Mouse (Mus musculus) lung, postnatal 0 days (tissue): ENCODE data around the gene Il25.

ENCODE experiments used
- CTCF ChIP-seq: IDR thresholded peaks from 2 replicates; pipeline ENCODE4 v1.5.1; 2016; ENCODE audit warnings: antibody characterized with exemption, mild to moderate bottlenecking
- EP300 ChIP-seq: IDR thresholded peaks from 2 replicates; pipeline ENCODE4 v1.6.1; 2016; ENCODE audit warnings: antibody characterized with exemption, mild to moderate bottlenecking, control low read depth

GRCm38 (mm10) chr14:54927296-54927695, 5.2 kb upstream of the Il25 start:
- TF ChIP-seq CTCF (no peak), EP300 (no peak)
